Mouse (Mus musculus) retina, embryonic 14.5 days (tissue): ENCODE results near the gene Crabp2.
"Not testable (repeated sequence)": the region's sequence is repeated elsewhere in the genome, so short reads cannot be mapped to it uniquely, and the experiment has no call there.

Experiments
- DNase-seq: peaks from one replicate; pipeline ENCODE4 v3.0.0-alpha.2; 2015; ENCODE audit warnings: low spot score

Gene Crabp2

DNA sequence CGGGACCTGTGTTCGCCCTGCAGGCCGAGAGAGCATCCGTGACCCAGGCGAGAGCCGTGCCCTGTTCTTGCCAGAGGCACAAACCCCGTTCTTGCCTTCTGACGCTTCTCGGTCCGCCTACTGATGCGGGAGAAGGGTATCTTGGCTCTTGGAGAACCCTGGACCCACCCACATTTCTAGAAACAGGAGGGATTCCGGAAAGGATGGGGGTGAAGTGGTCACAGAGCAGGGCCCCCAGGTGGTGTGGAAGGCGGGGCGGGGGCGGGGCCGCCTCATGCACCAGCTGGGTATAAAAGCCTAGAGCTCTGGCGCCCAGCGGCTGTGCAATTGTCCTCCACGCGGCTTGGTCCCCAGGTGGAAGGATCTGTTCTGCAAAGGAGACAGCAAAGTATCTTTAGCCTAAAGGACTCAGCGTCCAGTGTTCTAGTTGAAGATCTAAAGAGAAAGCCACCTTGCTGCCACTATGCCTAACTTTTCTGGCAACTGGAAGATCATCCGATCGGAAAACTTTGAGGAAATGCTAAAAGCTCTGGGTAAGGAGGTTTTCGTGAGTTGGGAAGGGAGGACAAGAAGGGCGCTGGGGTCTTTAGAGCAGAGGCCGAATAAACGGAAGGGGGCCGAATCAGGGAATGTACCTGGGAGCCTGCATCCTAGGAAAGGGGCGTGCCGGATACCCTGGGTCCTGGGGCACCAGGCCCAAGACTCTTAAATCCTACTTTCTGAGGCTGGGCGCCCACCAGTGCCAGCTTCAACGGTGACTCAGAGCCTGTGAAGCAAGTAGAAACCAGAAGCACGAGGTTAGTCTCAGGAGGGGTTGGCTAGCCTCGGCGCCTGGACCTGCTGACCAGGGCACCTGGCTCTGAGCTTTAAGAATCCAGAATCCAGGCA is at the start of gene Crabp2:
Gene Crabp2, plus strand, starts transcription at position 289 of the 888 bp plus-strand sequence.
- peak; percentile 77 for DNase-seq

DNA sequence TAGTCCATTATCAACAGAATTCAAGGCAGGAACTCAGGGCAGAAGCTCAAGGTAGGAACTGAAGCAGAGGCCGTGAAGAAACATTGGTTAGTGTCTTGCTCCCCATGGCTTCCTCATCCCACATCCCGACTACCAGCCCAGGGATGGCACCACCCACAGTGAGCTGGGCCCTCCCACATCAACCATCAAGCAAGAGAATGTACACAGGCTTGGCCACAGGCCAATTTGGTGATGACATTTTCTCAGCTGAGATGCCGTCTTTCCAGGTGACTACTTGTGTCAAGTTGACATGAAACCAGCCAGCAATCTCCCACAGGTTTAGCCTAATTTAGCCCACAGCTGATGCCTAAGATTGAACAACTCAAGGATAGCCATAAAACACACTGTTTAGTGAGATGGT is 49.2 kb upstream of the Crabp2 start:
- no peak for DNase-seq

DNA sequence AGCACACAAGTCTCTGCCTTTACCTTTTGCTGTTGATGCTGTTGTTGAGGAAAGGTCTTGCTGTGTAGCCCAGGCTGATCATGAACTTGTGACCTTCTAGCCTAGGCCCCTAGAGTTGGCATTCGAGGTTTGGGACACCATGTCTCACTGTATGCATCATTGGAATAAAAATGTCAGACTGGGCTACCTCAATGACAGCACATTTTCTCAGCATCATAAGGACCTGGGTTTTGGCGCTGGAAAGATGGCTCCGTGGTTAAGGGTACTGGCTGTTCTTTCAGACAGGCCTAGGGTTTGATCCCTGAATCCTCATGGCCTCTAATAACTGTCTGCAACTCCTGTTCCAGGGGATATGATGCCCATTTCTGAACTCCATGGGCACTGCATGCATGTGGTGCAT is 48.7 kb upstream of the Crabp2 start:
- no peak for DNase-seq

DNA sequence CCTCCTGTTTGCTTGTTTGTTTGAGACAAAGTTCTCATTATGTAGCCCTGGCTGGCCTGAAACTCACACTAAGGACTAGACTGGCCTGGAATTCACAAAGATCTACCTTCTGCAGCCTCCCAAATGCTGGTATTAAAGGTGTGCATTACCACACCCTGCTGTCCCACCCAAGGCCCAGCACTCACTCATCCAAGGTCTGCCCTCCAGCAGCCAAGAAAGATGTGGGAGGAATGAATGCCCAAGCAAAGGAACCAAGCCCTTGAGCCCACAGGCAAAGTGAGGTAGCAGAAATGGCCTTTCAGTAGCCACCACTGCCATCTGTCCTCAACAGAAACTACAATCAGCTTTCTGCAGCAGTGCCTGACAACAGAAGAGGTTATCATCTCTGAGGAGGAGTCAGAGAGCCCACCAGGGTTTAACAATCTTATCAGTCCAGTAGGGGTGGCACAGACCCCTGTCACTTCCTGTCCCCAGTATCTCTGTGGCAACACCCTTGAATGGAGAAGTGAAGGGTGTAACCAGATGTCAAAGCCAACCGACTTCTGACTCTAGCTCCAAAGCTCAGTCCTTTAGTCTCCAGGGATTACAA is 47.3 kb upstream of the Crabp2 start:
- no peak for DNase-seq

DNA sequence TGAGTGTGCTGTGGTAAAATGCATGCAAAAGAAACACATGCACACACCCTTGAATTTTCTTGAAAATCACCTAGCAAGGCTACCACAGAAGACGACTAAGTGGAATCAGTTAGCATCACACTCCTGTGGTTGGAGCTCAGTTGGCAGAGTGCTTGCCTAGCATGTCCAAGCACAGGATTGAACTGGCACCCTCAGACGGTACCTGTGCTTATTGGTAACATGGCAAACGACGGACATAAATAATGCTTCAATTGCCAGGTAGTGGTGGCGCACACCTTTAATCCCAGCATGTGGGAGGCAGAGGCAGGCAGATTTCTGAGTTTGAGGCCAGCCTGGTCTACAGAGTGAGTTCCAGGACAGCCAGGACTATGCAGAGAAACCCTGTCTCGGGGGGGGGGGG is 46.5 kb upstream of the Crabp2 start:
- DNase-seq: not testable (repeated sequence)

DNA sequence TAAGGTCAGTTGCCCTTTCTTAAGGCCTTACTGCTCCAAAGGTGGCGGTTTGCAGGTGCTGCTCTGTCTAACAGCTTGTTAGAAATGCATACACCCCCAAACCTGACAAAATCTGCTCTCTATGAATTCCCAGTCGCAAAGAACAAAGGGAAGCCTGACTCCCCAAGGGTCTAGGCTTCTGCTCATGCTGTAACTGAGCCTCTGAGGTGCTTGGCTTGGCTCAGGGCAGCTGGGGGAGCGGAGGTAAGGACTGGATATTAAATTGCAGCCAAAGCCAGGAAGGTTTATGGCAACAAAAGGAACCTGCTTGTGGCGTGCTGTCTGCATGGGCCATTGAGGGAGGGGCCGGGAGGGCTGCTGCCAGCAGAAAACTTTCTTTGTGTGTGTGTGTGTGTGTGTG is 44.6 kb upstream of the Crabp2 start:
- DNase-seq: no peak

DNA sequence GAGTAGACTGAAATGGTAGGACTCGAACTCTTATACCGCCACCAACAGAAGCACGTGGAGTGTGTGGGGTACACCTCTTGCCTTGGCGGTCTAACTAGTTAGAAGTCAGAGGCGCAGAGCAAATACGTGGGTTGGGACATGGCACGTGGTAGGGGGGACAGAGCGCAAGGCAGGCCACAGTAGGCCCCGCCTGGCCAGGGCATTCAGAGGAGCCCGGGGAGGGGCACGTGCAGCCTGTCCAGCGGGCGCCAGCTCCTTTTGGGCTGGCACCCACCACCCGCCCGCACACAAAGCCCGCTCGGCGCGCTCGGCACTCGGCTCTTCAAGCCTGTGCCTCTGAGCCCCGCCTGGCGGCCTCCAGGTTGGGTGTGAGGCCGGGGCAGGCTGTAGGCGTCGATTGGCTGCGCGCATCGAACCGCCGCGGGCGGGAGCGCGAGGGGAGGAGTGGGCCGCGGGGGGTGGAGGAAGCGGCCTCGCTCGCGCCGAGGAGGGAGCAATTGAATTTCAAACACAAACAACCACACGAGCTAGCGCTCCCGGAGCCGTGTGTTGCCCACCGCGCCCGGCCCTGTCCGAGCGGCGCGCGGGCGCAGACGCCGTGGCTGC is 42.5 kb upstream of the Crabp2 start, which contains the start of gene Hdgf:
Gene Hdgf, plus strand, starts transcription at position 442 of the 606 bp plus-strand sequence.
- DNase-seq: peak; percentile 97

DNA sequence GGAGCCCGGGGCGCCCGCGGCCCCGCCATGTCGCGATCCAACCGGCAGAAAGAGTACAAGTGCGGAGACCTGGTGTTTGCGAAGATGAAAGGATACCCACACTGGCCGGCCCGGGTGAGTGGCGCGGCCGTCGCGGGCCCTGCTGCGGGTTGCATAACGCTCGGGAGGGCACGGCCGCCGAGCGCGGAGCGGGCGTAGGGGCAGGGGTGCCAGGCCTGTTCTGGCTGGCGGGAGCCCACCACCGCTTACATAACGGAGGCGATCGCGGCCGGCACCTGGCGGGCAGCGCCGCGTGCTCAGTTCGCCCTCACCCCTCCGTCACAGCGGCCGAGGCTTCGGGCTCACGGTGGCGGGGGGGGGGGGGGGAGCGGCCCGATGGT is 41.9 kb upstream of the Crabp2 start:
- DNase-seq: peak; percentile 53

DNA sequence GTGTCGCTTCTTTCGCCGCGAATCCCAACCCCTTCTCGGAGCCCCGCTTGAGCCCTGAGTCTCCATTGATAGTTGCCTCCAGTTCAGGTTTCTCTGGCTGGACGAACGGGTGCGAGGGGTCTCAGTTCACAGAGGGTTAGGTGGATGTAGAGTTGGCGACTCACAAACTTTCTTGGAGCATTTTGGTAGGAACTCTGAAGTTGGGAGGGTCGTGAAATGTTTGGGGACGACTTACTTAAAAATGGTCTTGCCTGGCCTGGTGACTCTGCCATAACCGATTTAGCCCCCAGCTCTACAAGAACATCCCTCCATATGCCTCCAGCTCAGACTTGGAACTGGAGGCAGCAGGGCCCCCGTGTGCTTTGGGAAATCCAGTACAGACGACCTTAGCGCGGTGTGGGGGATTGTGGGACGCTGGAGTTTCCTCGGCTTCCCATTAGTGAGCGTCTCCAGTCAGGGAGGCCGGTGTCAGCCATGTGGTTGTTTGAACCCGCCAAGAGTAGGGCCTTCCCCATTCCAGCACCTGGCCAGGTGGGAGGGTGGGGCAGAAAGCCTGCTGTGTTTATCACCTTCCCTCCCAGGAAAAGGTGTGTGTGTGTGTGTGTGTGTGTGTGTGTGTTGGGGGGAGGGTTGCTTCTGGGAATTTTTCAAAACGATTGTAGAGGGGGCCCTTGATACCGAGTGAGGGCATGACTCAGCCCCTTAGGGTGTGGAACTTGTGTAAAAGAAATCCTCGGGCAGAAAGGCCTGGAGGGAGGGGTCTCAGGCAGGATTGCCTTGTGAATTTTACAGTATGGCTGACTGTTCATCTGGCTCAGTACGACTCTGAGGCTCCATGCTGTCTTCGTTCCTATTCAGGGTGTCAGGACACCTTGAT is 41.2 kb upstream of the Crabp2 start:
- DNase-seq: peak; percentile 33

DNA sequence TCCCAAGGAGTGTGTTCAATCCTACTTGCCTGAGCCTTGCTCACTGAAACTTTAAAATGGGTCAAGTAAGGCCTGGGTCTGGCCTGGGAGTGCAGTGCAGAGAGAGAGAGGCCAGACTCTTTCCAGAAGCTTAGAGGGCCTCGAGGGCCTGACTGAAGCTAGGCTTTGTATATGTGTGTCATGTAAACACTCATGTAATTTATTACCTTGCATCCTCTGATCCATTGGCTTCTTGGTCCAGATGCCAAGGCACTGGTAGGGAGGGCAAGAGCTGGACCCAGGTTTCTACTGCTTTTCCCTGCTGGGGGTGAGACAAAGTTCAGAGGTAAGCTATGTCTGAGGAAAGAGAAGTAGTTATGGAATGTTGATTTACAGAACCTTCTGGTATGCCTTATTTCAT is 40.6 kb upstream of the Crabp2 start:
- no peak for DNase-seq

DNA sequence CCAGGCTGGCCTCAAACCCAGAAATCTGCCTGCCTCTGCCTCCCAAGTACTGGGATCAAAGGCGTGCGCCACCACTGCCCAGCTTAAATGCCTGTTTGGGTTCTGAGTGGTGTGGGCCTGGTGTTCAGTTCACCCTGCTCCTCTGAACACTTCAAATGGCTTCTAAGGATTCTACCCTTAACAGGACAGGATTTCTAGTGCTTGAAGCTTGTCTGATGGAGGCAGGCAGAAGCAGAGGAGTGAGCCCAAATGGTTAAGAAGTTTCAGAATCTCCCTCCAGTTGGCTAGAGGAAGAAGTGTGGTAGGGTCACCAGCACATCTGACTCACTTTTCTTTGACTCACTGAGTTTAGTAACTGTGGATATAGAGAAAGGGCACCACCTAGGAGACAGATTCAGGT is 39.1 kb upstream of the Crabp2 start:
- no peak for DNase-seq

DNA sequence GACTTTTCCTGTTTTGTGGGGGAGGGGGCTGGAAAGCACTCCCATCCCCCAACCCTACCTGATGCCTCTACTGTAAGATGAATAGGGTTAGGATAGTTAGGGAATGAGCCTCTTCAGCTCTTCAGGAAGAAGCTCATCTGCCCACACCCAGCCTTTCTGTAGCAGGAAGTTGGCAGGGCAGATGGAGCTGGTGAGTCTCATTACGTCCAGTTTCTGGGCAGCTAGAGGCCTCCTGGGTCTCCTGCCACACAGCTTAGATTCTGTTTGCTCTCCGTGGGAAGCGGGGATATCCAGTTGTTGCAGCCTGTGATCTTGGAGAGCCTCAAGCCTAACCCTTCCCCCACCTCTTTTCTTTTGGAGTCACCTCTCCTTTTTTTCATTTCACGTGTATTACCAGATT is 38.6 kb upstream of the Crabp2 start:
- DNase-seq: no peak

DNA sequence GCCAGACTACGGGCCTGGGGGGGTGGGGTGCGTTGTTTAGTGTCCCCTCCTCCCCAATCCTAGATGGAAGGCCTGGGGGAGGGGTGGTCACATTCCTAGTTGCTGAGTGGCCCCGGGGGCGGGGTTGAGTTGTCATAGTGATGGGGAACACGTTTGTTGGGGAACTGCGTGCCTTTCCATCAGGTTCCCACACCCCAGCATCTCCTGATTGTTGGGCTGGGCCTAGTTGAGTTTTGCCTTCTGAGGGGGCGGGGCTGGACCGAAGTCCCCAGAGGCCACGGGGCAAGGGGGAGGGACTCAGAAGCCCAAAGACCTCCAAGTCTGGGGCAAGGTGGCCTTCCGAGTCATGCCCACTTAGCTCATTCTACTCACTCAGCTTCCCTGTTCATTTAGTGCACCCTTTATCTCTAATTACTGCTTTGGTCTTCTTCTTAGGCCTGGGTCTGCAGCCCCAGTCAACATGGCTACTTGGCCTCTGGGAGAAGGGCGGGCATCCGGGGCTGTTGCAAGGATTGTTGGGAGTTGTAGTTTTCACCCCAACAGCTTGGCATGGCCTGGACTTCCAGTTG is 37.8 kb upstream of the Crabp2 start:
- DNase-seq: peak; percentile 82

DNA sequence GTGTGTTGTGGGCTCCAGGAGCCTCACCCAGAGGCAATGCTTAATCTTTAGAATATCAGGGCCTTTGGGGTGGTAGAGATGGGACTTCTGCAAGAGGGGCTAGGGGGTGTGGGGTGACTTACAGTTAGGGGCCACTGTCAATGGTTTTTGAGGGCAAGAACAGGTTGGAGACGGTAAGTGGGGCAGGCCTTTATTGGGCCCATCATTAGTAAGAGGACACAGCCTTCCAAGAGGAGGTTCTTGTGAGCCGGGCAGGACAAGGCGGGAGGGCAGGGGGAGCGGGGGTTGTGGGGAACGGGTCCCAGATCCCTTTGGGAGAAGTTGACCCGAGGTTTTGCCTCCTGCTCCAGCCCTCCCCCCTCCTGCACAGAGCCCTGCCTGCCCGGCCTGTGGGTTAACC is 35.0 kb upstream of the Crabp2 start:
- DNase-seq: no peak

DNA sequence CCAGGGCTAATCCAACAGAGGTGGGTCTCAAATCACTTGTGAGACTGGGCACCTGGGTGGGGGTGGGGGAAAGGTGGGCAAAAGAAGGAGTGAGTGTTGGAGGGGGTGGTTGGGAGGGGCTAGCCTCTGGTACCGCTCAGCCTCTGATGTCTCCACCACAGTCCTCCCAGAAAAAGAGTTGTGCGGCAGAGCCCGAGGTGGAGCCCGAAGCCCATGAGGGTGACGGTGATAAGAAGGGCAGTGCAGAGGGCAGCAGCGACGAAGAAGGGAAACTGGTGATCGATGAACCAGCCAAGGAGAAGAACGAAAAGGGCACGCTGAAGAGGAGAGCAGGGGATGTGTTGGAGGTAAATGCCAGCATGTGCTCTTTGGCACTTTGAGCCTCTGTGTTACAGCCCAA is 34.6 kb upstream of the Crabp2 start:
- no peak for DNase-seq

DNA sequence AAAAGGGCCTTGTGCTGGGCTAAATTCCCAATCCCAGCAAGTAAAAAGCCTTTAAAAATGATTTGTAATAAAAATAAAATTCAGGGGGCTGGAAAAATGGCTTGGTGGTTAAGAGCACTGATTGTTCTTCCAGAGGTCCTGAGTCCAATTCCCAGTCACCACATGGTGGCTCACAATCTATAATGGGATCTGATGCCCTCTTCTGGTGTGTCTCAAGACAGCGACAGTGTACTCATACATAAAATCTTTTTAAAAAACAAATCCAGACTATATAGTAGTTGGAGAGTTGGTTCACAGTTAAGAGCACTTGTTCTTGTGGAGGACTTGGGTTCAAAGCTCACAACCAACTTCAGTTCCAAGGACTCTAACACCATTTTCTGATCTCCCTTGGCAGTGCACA is 31.5 kb upstream of the Crabp2 start:
- no peak for DNase-seq

DNA sequence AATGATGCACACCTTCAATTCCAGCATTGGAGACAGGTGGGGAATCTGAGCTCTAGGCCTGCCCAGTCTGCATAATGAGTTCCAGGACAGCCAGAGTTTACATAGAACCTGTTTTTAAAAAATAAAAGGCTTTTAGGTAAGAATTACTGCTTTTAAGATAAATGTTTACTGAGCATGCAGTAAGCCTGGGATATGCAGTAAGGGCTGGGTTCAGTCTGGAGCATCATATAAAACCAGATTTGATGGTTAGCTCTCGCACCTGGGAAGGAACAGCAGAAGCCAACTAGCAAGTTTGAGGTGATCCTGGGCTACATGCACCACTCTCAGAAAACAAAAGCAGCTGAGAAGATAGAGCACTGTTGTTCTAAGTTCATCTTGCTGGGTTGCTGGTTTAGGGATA is 29.9 kb upstream of the Crabp2 start:
- DNase-seq: no peak

DNA sequence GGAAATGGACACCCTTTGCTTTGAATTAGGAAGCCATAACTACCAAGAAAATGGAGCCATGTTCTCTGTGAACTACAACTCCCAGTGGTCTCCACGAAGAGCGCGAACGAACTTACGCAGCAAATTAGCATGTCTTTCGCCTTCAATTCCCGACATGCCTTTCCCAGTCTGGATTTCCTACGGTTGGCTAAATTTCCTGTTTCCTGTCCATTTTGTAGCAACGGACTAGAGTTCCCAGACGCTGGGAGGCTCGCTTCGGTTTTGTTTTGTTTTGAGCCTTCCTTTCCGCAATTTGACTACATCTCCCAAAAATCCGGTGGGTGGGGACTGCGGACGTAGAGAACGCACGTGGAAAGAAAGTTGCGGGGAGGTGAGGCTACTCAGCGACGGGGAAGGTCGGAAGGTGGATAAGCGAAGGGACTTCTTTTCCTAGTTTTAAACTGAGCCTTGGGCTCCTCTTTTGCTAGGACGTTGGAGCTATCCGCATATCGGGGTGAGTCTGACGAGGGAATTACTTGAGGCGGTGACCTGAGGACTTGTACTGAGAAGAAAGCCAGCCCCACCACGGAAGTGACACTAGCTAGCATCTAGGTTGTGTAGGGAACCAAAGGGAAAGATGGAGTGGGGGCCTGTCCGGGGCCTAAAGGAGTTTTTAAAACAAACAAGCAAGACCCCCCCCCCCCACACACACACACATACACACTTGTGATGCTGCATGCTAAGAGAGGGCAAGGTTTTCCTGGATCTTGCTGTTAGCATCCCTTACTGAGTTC is 28.9 kb upstream of the Crabp2 start, which contains the start of gene Mrpl24:
Gene Mrpl24, plus strand, starts transcription at position 171 of the 773 bp plus-strand sequence.
- peak; percentile 92 for DNase-seq

DNA sequence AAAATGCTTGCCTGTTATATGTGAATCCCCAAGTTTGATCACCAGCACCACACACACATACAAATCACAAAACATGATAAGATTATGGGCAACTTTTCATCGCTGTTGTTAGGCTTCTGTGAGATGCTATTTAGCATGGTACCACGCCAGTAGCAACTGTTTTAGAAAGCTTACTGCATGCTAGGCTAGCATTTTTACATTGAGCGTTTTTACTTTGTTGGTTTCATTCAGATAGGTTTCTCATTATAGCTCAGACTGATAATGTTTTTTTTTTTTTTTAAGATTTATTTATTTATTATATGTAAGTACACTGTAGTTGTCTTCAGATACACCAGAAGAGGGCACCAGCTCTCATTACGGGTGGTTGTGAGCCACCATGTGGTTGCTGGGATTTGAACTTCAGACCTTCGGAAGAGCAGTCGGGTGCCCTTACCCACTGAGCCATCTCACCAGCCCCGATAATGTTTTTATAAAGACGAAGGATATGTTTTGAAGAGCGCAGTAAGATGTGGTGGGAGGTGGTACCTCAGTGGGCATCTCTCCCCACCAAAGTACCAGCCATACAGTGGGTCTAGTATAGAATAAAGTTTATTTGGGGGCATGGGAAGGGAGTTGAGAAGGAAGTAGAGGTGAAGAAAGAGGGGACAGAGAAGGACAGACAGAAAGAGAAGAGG is 28.1 kb upstream of the Crabp2 start:
- no peak for DNase-seq

DNA sequence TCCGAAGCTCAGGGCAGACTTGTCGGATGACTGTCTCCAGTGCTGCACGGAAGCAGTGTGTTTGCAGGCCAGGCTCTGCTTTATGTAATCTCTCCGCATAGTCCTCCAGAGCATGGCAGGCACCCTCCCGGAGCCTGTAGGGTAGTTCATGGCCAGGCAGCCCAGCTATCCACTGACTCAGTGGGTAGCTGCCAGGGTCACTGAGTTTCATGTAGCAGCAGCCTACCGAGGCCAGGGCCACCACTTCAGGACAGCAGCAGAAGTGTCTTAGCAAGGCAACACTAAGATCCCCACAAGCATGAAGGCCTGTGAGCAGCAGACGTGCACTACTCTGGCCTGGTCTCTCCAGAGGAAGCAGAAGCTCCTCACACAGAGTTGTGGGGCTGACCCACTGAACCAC is 23.5 kb upstream of the Crabp2 start:
- DNase-seq: no peak
